Mouse (Mus musculus): Measurements from ENCODE around the gene Gata3. TPM values are rescaled to one million over a fixed set of nuclear protein-coding genes. Genes with fewer than 3 reads are reported as not detected.

Gene Gata3
- polyA plus RNA-seq (2012; fragmentation: generic; extraction: Trizol): 1 to 10 TPM; 1.2 to 9.1 TPM

GRCm38 (mm10) chr2:9889651-9890183 is at the start of gene Gata3:
TSS of gene Gata3 (minus strand) at chr2:9890034.

GRCm38 (mm10) chr2:9888913-9889650 is 752 bp downstream of the Gata3 start, which contains the start of gene 9230102O04Rik:
TSS of gene 9230102O04Rik (minus strand) at chr2:9889540.

GRCm38 (mm10) chr2:9881051-9881591 is 8.7 kb downstream of the Gata3 start, which contains the start of gene 4930412O13Rik:
TSS of gene 4930412O13Rik (plus strand) at chr2:9881252.

Other genes with a start within 250 kb of the Gata3 start
- gene 4930412O13Rik, start 8.8 kb downstream of the Gata3 start, polyA plus RNA-seq (2012; fragmentation: generic; extraction: Trizol): not detected
- gene 9230102O04Rik, start 494 bp downstream of the Gata3 start, polyA plus RNA-seq (2012; fragmentation: generic; extraction: Trizol): not detected
- 1 to 10 TPM; 3.6 to 9.0 TPM for gene Taf3, start 158.6 kb upstream of the Gata3 start, polyA plus RNA-seq (2012; fragmentation: generic; extraction: Trizol)
- gene Atp5c1, start 190.5 kb upstream of the Gata3 start, polyA plus RNA-seq (2012; fragmentation: generic; extraction: Trizol): 100 to 1,000 TPM; 300 to 379 TPM
- gene Kin, start 190.6 kb upstream of the Gata3 start, polyA plus RNA-seq (2012; fragmentation: generic; extraction: Trizol): 1 to 10 TPM; 1.9 to 6.9 TPM
- gene Itih2, start 241.4 kb upstream of the Gata3 start, polyA plus RNA-seq (2012; fragmentation: generic; extraction: Trizol): 10 to 100 TPM in 1 of 2 experiments, under 1 TPM in 1; 0.11 to 13.8 TPM